Mouse (Mus musculus) heart, postnatal 10 days (tissue): ENCODE measurements at regions not wholly inside any gene's neighbourhood (a gene's known extent, or its start where the extent isn't known, plus 50 kb on each side); places are given as distances from the start of the nearest gene placed in this dataset.
A peak's percentile ranks its signal among the peaks of the same experiment; 100 is the strongest.

ENCODE experiments used
- DNase-seq, 2 experiments: peaks; one replicate each; pipeline ENCODE4 v3.0.0; 2021
- intact Hi-C: fragments of 180-260 bp; cut with DNase I; formaldehyde crosslinking; loops from one replicate; pipeline ENCODE4 v1.15.1; 2025

DNA sequence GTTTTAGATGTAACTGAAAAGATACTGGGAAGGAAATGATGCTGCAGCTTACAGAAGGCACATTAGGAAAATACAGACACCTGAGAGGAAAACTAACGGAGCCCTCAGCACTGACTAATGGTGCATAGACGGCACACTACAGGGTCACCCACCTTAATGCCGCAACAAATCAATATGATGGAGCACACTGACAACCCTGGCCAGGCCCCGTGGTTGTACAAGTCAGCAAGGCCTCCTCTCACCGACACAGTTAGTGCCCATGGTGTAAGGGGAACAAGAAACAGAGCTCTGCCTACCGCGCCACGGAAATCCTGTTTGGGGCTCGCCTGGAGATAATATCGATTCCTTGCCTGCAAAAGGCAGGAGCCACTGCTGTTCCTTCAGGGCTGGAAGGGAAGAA lies 273.9 kb downstream of the Prim2 start:
- DNase-seq: no peak
- intact Hi-C loops: no loop called here

DNA sequence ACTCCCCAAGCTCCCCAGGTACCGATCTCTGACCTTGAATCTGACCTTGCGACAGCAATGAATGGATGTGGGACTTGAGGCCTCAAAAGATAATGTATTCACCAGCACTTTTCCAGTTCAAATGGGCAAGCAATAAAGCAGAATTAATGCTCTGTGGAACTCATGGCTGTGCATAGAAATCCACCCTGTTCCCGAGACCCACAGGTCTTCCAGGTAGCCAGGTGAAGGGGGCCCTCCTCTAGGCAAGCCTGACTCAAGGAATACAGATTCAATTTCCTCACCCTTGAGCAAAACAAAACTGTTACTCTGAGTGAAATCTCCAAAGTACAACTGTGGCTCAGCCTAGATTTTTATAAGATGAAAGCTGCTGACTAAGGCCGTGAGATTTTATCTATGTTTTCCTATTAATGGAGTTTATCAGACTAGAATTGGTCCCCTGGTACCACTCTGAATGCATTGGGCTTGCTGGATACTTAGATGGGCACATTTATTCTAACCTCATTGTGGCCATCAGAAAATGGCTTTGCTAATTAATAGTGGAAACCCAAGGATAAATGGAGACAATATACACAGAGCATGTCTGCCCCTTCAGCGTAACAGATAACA lies 274.5 kb downstream of the Prim2 start:
- intact Hi-C loops: no loop called here
- DNase-seq: no peak

DNA sequence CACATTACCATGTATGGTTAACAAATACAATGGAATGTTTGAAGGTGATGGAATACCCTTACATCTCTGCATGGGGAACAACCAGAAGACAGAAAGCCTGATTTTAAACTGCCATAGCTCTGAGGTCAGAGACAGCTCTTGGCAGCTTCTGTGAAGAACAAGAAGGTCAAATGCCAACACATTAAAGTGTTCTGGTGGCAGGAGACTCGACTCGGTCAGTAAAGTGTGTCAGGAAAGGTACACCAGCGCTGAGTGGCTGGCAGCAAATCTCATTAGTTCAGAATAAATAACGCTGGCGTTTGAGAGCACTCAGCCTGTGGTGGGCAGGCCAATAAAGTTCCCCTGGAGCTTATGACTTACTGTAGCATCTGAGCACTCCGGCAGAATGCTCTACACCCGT lies 298.8 kb downstream of the Prim2 start:
- DNase-seq: peak; percentile 28 to 37
- intact Hi-C loops: no loop called here

DNA sequence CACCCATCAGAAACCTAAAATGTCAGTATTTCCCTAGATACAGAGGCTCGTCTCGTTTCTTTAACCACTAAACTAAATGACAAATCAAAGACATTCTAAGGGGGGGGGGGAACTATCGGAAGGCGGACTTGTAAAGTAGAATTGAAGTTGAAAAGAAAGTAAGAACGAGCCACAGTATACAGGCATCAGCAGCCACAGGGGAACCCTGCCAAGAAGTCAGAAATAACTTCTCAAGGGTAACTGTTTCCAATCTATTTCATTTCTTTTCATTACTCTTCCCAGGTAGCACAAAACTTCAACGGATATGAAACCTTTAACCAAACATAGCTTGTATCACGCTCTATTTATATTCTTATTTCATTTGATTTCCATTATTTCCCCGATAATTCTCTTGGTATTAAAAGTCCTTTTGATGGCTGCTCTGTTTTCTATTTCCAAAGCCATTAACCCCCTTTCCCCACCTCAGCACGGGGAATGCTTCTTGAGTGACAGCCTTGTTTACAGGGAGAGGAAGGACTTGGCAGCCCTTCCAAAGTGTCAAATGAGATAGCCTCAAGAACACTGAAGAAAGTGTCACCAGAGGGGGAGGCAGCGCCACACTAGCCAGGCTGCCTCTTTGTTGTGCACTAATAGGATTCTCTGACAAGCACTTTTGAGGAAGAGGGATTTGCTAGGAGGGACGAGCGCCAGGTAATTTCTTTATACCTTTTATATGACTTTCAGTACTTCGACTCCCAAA lies 306.7 kb downstream of the Prim2 start:
- peak; percentile 51 to 52 for DNase-seq
- intact Hi-C loops: loop anchor here (10.0 kb wide), 1 partner anchor 282 kb away; no protein-coding TSS in a partner anchor

DNA sequence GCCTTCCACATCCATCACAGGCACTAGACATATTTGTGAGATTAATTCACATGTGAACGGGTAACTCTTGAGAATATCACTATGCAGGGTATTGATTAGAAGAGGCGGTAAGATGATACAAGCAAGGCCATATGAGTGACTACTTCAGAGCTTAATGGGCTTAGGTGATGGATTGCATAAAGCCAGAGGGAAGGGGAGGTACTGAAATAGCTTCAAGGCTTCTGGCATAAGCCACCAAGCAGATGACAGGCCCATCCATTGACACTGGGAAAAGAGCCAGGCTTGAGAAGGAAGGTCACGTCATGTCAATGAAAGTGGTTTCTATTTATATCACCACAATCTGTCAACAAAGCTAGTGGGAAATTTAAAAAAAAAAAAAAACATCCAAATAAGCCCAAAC lies 335.5 kb downstream of the Prim2 start:
- intact Hi-C loops: no loop called here
- peak; percentile 80 to 81 for DNase-seq
